Mouse (Mus musculus) embryonic facial prominence, embryonic 14.5 days (tissue): ENCODE measurements around the gene Dnajb9. TPM values are rescaled to one million over a fixed set of nuclear protein-coding genes. Genes with fewer than 3 reads are reported as not detected.

Experiments used
- ATAC-seq: fragments of 200-750 bp; cut with Nextera tagmentation; 2 replicates; pipeline ENCODE4 v1.8.0; 2017; ENCODE audit warnings: low read depth, moderate number of reproducible peaks, moderate TSS enrichment
- DNase-seq: peaks from one replicate; pipeline ENCODE4 v3.0.0-alpha.2; 2015; ENCODE audit warnings: low spot score
- H3K27ac ChIP-seq: fragments of 300-500 bp; sonication (generic); replicated peaks from 2 replicates; pipeline ENCODE4 v1.5.1; 2014; ENCODE audit warnings: low read depth, mild to moderate bottlenecking, low read length, moderate library complexity
- H3K27me3 ChIP-seq: fragments of 300-500 bp; sonication (generic); replicated peaks from 2 replicates; pipeline ENCODE4 v1.6.1; 2014; ENCODE audit warnings: low read length; ENCODE audit not compliant: control insufficient read depth, insufficient read depth
- H3K36me3 ChIP-seq: fragments of 300-500 bp; sonication (generic); 2 replicates; pipeline ENCODE4 v1.6.1; 2014; ENCODE audit warnings: low read length, mixed read lengths; ENCODE audit not compliant: control insufficient read depth, insufficient read depth
- H3K4me1 ChIP-seq: fragments of 300-500 bp; sonication (generic); 2 replicates; pipeline ENCODE4 v1.6.1; 2014; ENCODE audit warnings: antibody characterized with exemption, low read length; ENCODE audit not compliant: control insufficient read depth, insufficient read depth
- H3K4me2 ChIP-seq: fragments of 300-500 bp; sonication (generic); 2 replicates; pipeline ENCODE4 v1.6.1; 2014; ENCODE audit warnings: low read depth, mild to moderate bottlenecking, low read length, moderate library complexity, mixed read lengths
- H3K4me3 ChIP-seq: fragments of 300-500 bp; sonication (generic); 2 replicates; pipeline ENCODE4 v1.5.1; 2014; ENCODE audit warnings: low read depth, mild to moderate bottlenecking, low read length
- H3K9ac ChIP-seq: fragments of 300-500 bp; sonication (generic); 2 replicates; pipeline ENCODE4 v1.6.1; 2014; ENCODE audit warnings: low read depth, mild to moderate bottlenecking, low read length, moderate library complexity, mixed read lengths
- H3K9me3 ChIP-seq: fragments of 300-500 bp; sonication (generic); 2 replicates; pipeline ENCODE4 v1.6.1; 2016; ENCODE audit warnings: low read length; ENCODE audit not compliant: control insufficient read depth
- WGBS: fragments of 180-500 bp; shearing (Covaris S2); extraction: QIAGEN DNeasy Blood & Tissue Kit; methylation state at CpG from one replicate; pipeline ENCODE4 v1.1.7; 2014; 5-methylcytosine and 5-hydroxymethylcytosine counted together
- microRNA-seq: library from miRNA; unstranded; fragments of <30 nt; microRNA quantifications from one replicate; pipeline ENCODE4, GENCODE M21; 2016; ENCODE audit warnings: borderline number of aligned reads
- polyA plus RNA-seq: library from polyadenylated mRNA; unstranded; fragments of >200 nt; fragmentation: Nextera tagmentation; extraction: Ambion mirVana; gene quantifications from 2 replicates; pipeline ENCODE4 v1.2.1, GENCODE M21; 2014

The Dnajb9 gene
- polyA plus RNA-seq, 1 experiment from 2014 or later: 31.4 TPM

- Histone ChIP-seq H3K27me3 (no peaks in the 10 kb centered on the region), H3K9ac (no peak overlapping the region), H3K4me2 (no peak overlapping the region), H3K9me3 (no peaks in the 10 kb centered on the region), H3K4me3 (no peak overlapping the region), H3K4me1 (no peaks in the 10 kb centered on the region), H3K27ac (no peak overlapping the region), H3K36me3 (no peaks in the 10 kb centered on the region)
- no peak for ATAC-seq
- WGBS: 77% methylated on average over 1 of the region's 1 CpGs
- no peak for DNase-seq
These were observed 50.8 kb downstream of the Dnajb9 start for GRCm38 (mm10) chr12:44159349-44159748.

Small RNA genes within 50 kb of the gene (microRNA-seq; reads per million reads assigned to microRNA genes)
- not detected for gene Mir5627

Other genes with a start within 250 kb of the Dnajb9 start
- 72.7 and 78.6 TPM in 2 replicates for gene Pnpla8, start 11.0 kb upstream of the Dnajb9 start, polyA plus RNA-seq
- 8.7 and 9.0 TPM in 2 replicates for gene Nrcam, start 118.6 kb upstream of the Dnajb9 start, polyA plus RNA-seq